Mouse (Mus musculus) lung, embryonic 15.5 days (tissue): ENCODE data around the gene Sox12. TPM values are rescaled to one million over a fixed set of nuclear protein-coding genes. Genes with fewer than 3 reads are reported as not detected.
A peak's percentile ranks its signal among the peaks of the same experiment; 100 is the strongest.

Experiments
- ATAC-seq: fragments of 200-750 bp; cut with Nextera tagmentation; 2 replicates; pipeline ENCODE4 v1.8.0; 2017; ENCODE audit warnings: moderate number of reproducible peaks, borderline replicate concordance; ENCODE audit not compliant: low FRiP score, low TSS enrichment; ENCODE audit errors: extremely low read depth
- H3K27ac ChIP-seq: fragments of 300-500 bp; sonication (generic); 2 replicates; pipeline ENCODE4 v1.5.1; 2015; ENCODE audit warnings: moderate library complexity, mild to moderate bottlenecking, inconsistent platforms
- H3K27me3 ChIP-seq: fragments of 300-500 bp; sonication (generic); 2 replicates; pipeline ENCODE4 v1.6.1; 2015; ENCODE audit warnings: inconsistent platforms
- H3K36me3 ChIP-seq: fragments of 300-500 bp; sonication (generic); 2 replicates; pipeline ENCODE4 v1.6.1; 2015; ENCODE audit warnings: inconsistent platforms
- H3K4me1 ChIP-seq: fragments of 300-500 bp; sonication (generic); 2 replicates; pipeline ENCODE4 v1.6.1; 2015; ENCODE audit warnings: inconsistent platforms
- H3K4me2 ChIP-seq: fragments of 300-500 bp; sonication (generic); 2 replicates; pipeline ENCODE4 v1.6.1; 2015; ENCODE audit warnings: inconsistent platforms, mild to moderate bottlenecking, moderate library complexity
- H3K4me3 ChIP-seq: fragments of 300-500 bp; sonication (generic); 2 replicates; pipeline ENCODE4 v1.5.1; 2015; ENCODE audit warnings: mild to moderate bottlenecking, inconsistent platforms
- H3K9ac ChIP-seq: fragments of 300-500 bp; sonication (generic); 2 replicates; pipeline ENCODE4 v1.6.1; 2015; ENCODE audit warnings: inconsistent platforms
- H3K9me3 ChIP-seq: fragments of 300-500 bp; sonication (generic); 2 replicates; pipeline ENCODE4 v1.6.1; 2016; ENCODE audit warnings: inconsistent platforms
- WGBS: fragments of 180-500 bp; shearing (Covaris S2); methylation state at CpG from one replicate; pipeline ENCODE4 v1.1.7; 2015; 5-methylcytosine and 5-hydroxymethylcytosine counted together
- polyA plus RNA-seq: library from polyadenylated mRNA; unstranded; fragments of >200 nt; fragmentation: Nextera tagmentation; extraction: Ambion mirVana; gene quantifications from 2 replicates; pipeline ENCODE4 v1.2.1, GENCODE M21; 2015

Sox12 gene
- polyA plus RNA-seq, 1 experiment from 2014 or later = 10.5 TPM

- Histone ChIP-seq H3K27ac (peak overlapping the region; percentile 100), H3K9me3 (no peaks in the 10 kb centered on the region), H3K4me2 (peak overlapping the region; percentile 93), H3K4me1 (peaks cover 41% of the 10 kb centered on the region), H3K36me3 (no peaks in the 10 kb centered on the region), H3K9ac (peak overlapping the region; percentile 94), H3K27me3 (no peaks in the 10 kb centered on the region), H3K4me3 (peak overlapping the region; percentile 76)
- peak; percentile 81 for ATAC-seq
- WGBS = 0% methylated on average over 38 of the region's 38 CpGs
Observed at GRCm38 (mm10) chr2:152398691-152399090, 828 bp upstream of the Sox12 start.

GRCm38 (mm10) chr2:152397004-152397589 lies 766 bp downstream of the Sox12 start:
- H3K4me1 ChIP-seq = peaks cover 50% of the 10 kb centered on the region
- WGBS = under 1% methylated on average over 67 of the region's 77 CpGs
- H3K4me3 ChIP-seq = peak overlapping the region; percentile 76
- H3K27me3 ChIP-seq = no peaks in the 10 kb centered on the region
- peak overlapping the region; percentile 100 for H3K27ac ChIP-seq
- H3K4me2 ChIP-seq = peak overlapping the region; percentile 93
- peak; percentile 7; the same call in 1 of the 2 replicates for ATAC-seq
- H3K36me3 ChIP-seq = no peaks in the 10 kb centered on the region
- peak overlapping the region; percentile 94 for H3K9ac ChIP-seq
- H3K9me3 ChIP-seq = no peaks in the 10 kb centered on the region

GRCm38 (mm10) chr2:152396110-152397003 lies 1.5 kb downstream of the Sox12 start:
- peak; percentile 62 for ATAC-seq
- WGBS = under 1% methylated on average over 46 of the region's 46 CpGs
- H3K27ac ChIP-seq = peak overlapping the region; percentile 100

GRCm38 (mm10) chr2:152395271-152395920 lies 2.5 kb downstream of the Sox12 start:
- H3K9me3 ChIP-seq = no peaks in the 10 kb centered on the region
- 11% methylated on average over 13 of the region's 13 CpGs for WGBS
- no peaks in the 10 kb centered on the region for H3K36me3 ChIP-seq
- H3K4me2 ChIP-seq = peak overlapping the region; percentile 93
- peaks cover 50% of the 10 kb centered on the region for H3K4me1 ChIP-seq
- H3K9ac ChIP-seq = peak overlapping the region; percentile 49
- ATAC-seq = no peak
- H3K4me3 ChIP-seq = peak overlapping the region; percentile 76
- H3K27ac ChIP-seq = peak overlapping the region; percentile 100
- no peaks in the 10 kb centered on the region for H3K27me3 ChIP-seq

More at GRCm38 (mm10) chr2:152396110-152397003, 1.5 kb downstream of the Sox12 start:
- Histone ChIP-seq H3K4me1 (peaks cover 47% of the 10 kb centered on the region), H3K4me2 (peak overlapping the region; percentile 93), H3K9ac (peak overlapping the region; percentile 94), H3K36me3 (no peaks in the 10 kb centered on the region), H3K4me3 (peak overlapping the region; percentile 76), H3K9me3 (no peaks in the 10 kb centered on the region), H3K27me3 (no peaks in the 10 kb centered on the region)

DNA sequence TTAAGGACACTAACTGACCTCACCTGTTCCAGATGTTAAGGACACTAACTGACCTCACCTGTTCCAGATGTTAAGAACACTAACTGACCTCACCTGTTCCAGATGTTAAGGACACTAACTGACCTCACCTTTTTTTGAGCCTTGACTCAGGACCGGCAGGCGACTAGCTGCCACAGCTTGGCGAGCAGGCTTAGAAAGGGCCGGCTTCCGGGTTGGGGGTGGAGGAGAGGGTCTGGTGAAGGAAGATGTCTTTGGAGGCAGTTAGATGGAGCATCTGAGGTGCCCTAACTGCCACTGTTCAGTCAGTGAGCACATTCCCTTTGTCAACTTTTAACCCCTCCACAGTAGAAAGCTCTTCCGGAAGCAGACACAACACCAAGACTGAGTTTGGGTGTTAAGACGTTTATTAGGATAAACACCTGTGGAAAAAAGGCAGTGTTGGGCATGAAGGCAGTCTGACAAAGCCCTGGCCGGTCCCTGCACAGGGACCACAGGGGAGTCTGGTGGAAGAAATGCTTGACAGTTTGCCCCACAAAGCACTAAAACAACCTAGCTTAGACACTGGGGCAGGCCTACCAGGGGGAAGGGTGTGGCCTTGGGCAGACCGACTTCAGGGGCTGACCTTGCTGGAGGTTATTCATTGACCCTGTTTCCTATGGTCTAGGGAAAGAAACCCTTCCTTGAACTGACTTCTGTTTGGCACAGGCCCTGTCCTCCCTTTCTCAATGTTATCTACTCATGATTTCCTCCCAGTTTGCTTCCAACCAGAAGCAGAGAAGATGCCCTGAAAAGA lies 4.4 kb downstream of the Sox12 start:
- H3K4me1 ChIP-seq = peaks cover 33% of the 10 kb centered on the region
- peak overlapping the region; percentile 93 for H3K4me2 ChIP-seq
- H3K9ac ChIP-seq = no peak overlapping the region
- no peaks in the 10 kb centered on the region for H3K27me3 ChIP-seq
- H3K9me3 ChIP-seq = no peaks in the 10 kb centered on the region
- no peak for ATAC-seq
- 40% methylated on average over 9 of the region's 9 CpGs for WGBS
- H3K27ac ChIP-seq = 0 out of 2 replicates have a peak overlapping the region, but pooled peaks have one; percentile 9
- H3K36me3 ChIP-seq = no peaks in the 10 kb centered on the region
- peak overlapping the region; percentile 76; the same call in 1 of the 2 replicates for H3K4me3 ChIP-seq

DNA sequence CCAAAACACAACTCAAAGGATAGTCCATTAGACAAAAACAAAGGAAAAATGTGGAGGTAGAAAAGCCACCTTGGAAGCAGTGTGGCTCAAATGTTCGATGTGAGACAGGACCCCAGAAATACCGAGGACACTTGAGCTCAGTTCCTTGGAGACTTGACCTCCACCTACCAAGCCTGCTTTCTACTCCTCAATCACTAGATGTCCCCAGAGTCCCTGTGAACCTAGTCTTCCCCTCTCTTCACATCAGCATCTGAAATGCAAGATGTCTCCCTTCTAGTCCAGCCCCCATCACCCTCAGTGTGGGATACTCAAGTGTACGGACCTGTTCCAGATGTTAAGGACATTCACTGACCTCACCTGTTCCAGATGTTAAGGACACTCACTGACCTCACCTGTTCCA lies 5.1 kb downstream of the Sox12 start:
- H3K9ac ChIP-seq = no peak overlapping the region
- H3K27me3 ChIP-seq = no peaks in the 10 kb centered on the region
- 9% methylated on average over 3 of the region's 3 CpGs for WGBS
- no peaks in the 10 kb centered on the region for H3K36me3 ChIP-seq
- no peaks in the 10 kb centered on the region for H3K9me3 ChIP-seq
- peaks cover 31% of the 10 kb centered on the region for H3K4me1 ChIP-seq
- no peak overlapping the region for H3K4me2 ChIP-seq
- no peak for ATAC-seq
- H3K4me3 ChIP-seq = no peak overlapping the region
- H3K27ac ChIP-seq = no peak overlapping the region

GRCm38 (mm10) chr2:152384191-152384590 lies 13.7 kb downstream of the Sox12 start:
- no peak overlapping the region for H3K4me3 ChIP-seq
- ATAC-seq = no peak
- no peak overlapping the region for H3K27ac ChIP-seq
- 73% methylated on average over 4 of the region's 4 CpGs for WGBS
- H3K9ac ChIP-seq = no peak overlapping the region
- H3K4me1 ChIP-seq = no peaks in the 10 kb centered on the region
- no peaks in the 10 kb centered on the region for H3K36me3 ChIP-seq
- H3K4me2 ChIP-seq = no peak overlapping the region
- no peaks in the 10 kb centered on the region for H3K9me3 ChIP-seq
- no peaks in the 10 kb centered on the region; the same call in 1 of the 2 replicates for H3K27me3 ChIP-seq

GRCm38 (mm10) chr2:152376345-152376741 lies 21.5 kb downstream of the Sox12 start, which contains the start of gene Nrsn2:
Gene Nrsn2, minus strand, starts transcription at chr2:152376638.
- no peak within 1 kb of the TSS for H3K4me3 ChIP-seq
- no peak within 1 kb of the TSS for H3K27ac ChIP-seq
- WGBS = 2% methylated on average over 16 of the region's 16 CpGs
- no peaks in the 10 kb centered on the region for H3K36me3 ChIP-seq
- H3K4me1 ChIP-seq = 0 out of 2 replicates have a peak, but pooled peaks cover 8% of the 10 kb centered on the region
- no peaks in the 10 kb centered on the region for H3K9me3 ChIP-seq
- peak; percentile 68; the same call in 1 of the 2 replicates for ATAC-seq
- H3K9ac ChIP-seq = no peak within 1 kb of the TSS
- peaks cover 33% of the 10 kb centered on the region for H3K27me3 ChIP-seq
- H3K4me2 ChIP-seq = no peak within 1 kb of the TSS; the same call in 1 of the 2 replicates

- 0 out of 2 replicates have a peak, but pooled peaks have one; percentile 36 for ATAC-seq
- H3K9ac ChIP-seq = no peak overlapping the region
- 8% methylated on average over 21 of the region's 21 CpGs for WGBS
- no peaks in the 10 kb centered on the region for H3K36me3 ChIP-seq
- H3K9me3 ChIP-seq = no peaks in the 10 kb centered on the region
- H3K27me3 ChIP-seq = peaks cover 33% of the 10 kb centered on the region
- H3K4me1 ChIP-seq = 0 out of 2 replicates have a peak, but pooled peaks cover 8% of the 10 kb centered on the region
- H3K27ac ChIP-seq = no peak overlapping the region
- H3K4me3 ChIP-seq = no peak overlapping the region
- no peak overlapping the region; the same call in 1 of the 2 replicates for H3K4me2 ChIP-seq
Observed at GRCm38 (mm10) chr2:152375652-152376344, 22.1 kb downstream of the Sox12 start.

DNA sequence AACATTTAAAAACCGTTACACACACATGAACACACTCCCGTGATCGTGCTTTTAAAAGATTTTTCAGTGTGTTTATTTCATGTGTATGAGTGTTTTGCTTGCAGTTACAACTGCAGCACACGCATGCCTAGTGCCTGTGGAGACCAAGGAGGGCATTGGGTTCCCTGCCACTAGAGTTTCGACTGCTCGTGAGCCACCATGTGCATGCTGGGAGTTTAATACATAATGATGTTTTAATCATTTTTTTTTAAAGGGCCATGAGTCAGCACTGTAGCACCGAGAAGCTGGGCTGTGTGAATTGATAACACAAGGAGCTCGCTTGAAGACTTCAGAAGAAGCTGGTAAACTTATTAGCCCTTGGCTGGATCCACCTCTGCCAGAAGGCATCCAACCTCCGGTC lies 24.3 kb downstream of the Sox12 start:
- Histone ChIP-seq H3K4me1 (peaks cover 8% of the 10 kb centered on the region; the same call in 1 of the 2 replicates), H3K36me3 (no peaks in the 10 kb centered on the region), H3K9ac (no peak overlapping the region), H3K9me3 (no peaks in the 10 kb centered on the region), H3K27ac (no peak overlapping the region), H3K4me3 (no peak overlapping the region), H3K4me2 (no peak overlapping the region), H3K27me3 (peaks cover 33% of the 10 kb centered on the region)
- WGBS = 72% methylated on average over 9 of the region's 9 CpGs
- ATAC-seq = no peak
